Mouse (Mus musculus) MEL (cell line): Measurements from ENCODE around the gene Anxa9.

Experiments
- CHD1 ChIP-seq: IDR thresholded peaks from 2 replicates; pipeline ENCODE4 v1.6.1; 2012; ENCODE audit warnings: low read depth, mild to moderate bottlenecking, inconsistent platforms, low read length, improper control_type of control experiment
- CTCF ChIP-seq, 3 experiments: IDR thresholded peaks in 2 of 3; conservative IDR thresholded peaks in 1 of 3; 2 replicates each; pipeline ENCODE4 v1.5.1; 2011 to 2012; ENCODE audit warnings: low read length in 3 of 3, low read depth in 2 of 3, mild to moderate bottlenecking in 2 of 3, improper control_type of control experiment in 1 of 3, inconsistent platforms in 1 of 3, mixed read lengths in 1 of 3, moderate library complexity in 1 of 3; ENCODE audit not compliant: control insufficient read depth in 1 of 3, insufficient read depth in 1 of 3, poor library complexity in 1 of 3, severe bottlenecking in 1 of 3
- E2F4 ChIP-seq: IDR thresholded peaks from 2 replicates; pipeline ENCODE4 v1.6.1; 2011; ENCODE audit warnings: low read depth, low read length, improper control_type of control experiment, borderline replicate concordance
- EP300 ChIP-seq, 2 experiments: IDR thresholded peaks; 2 replicates each; pipeline ENCODE4 v1.6.1; 2011; ENCODE audit warnings: improper control_type of control experiment in 2 of 2, low read length in 2 of 2, low read depth in 1 of 2, mild to moderate bottlenecking in 1 of 2
- GATA1 ChIP-seq: IDR thresholded peaks from 2 replicates; pipeline ENCODE4 v1.6.1; 2011; ENCODE audit warnings: low read depth, low read length, improper control_type of control experiment
- MAFK ChIP-seq: IDR thresholded peaks from 2 replicates; pipeline ENCODE4 v1.6.1; 2011; ENCODE audit warnings: low read depth, mild to moderate bottlenecking, low read length, improper control_type of control experiment, borderline replicate concordance
- MAX ChIP-seq: IDR thresholded peaks from 2 replicates; pipeline ENCODE4 v1.6.1; 2011; ENCODE audit warnings: low read length, improper control_type of control experiment
- MAZ ChIP-seq: IDR thresholded peaks from 2 replicates; pipeline ENCODE4 v1.6.1; 2012; ENCODE audit warnings: low read depth, mild to moderate bottlenecking, inconsistent platforms, low read length, improper control_type of control experiment
- MYB ChIP-seq: IDR thresholded peaks from 2 replicates; pipeline ENCODE4 v1.6.1; 2011; ENCODE audit warnings: mild to moderate bottlenecking, low read depth, low read length, improper control_type of control experiment
- POLR2A ChIP-seq, 2 experiments: IDR thresholded peaks; 2 replicates each; pipeline ENCODE4 v1.6.1; 2011 to 2012; ENCODE audit warnings: low read length in 2 of 2, mild to moderate bottlenecking in 2 of 2, control low read depth in 1 of 2, improper control_type of control experiment in 1 of 2, low read depth in 1 of 2, moderate library complexity in 1 of 2; ENCODE audit not compliant: control insufficient read depth in 1 of 2, insufficient read depth in 1 of 2, poor library complexity in 1 of 2
- SMC3 ChIP-seq: IDR thresholded peaks from 2 replicates; pipeline ENCODE4 v1.6.1; 2011; ENCODE audit warnings: low read depth, low read length, improper control_type of control experiment
- TBP ChIP-seq: IDR thresholded peaks from 2 replicates; pipeline ENCODE4 v1.8.0; 2011; ENCODE audit warnings: low read depth, low read length, improper control_type of control experiment
- UBTF ChIP-seq: IDR thresholded peaks from 2 replicates; pipeline ENCODE4 v1.6.1; 2012; ENCODE audit warnings: low read depth, mild to moderate bottlenecking, inconsistent platforms, low read length, improper control_type of control experiment, moderate library complexity, borderline replicate concordance; ENCODE audit not compliant: insufficient read depth
- ZNF384 ChIP-seq: IDR thresholded peaks from 2 replicates; pipeline ENCODE4 v1.6.1; 2012; ENCODE audit warnings: low read depth, mild to moderate bottlenecking, inconsistent platforms, low read length, improper control_type of control experiment

DNA sequence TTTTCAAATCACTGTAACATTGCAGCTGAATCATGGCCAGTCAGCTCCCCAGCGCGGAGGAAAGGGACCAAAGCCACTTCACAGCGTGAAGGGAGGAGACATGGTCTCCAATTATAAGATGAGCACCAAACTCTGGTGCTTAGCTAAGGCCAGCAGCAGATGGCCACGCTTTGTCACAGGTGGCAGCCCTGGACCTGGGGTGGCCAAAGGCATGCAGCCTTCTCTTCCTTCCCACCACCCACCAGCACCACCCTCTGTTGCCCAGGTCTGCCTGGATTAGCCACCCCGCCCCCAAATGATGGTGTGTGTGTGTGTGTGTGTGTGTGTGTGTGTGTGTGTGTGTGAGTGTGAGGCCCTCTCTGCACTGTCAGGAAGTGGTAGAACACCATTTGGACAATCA lies 33.5 kb downstream of the Anxa9 start:
- TF ChIP-seq CTCF (IDR thresholded peaks at IDR 0.05 in 2 of 3, conservative IDR thresholded peaks at IDR 0.05 in 1 of 3; ENCODE audit: control insufficient read depth in 1 of 3, insufficient read depth in 1 of 3, low read depth in 2 of 3, low read length in 3 of 3, poor library complexity in 1 of 3, severe bottlenecking in 1 of 3) (no peak), EP300 (IDR thresholded peaks at IDR 0.05; ENCODE audit: low read depth in 1 of 2, low read length in 2 of 2) (no peak), POLR2A (IDR thresholded peaks at IDR 0.05; ENCODE audit: control insufficient read depth in 1 of 2, insufficient read depth in 1 of 2, low read depth in 1 of 2, low read length in 2 of 2, poor library complexity in 1 of 2) (no peak), TBP (no peak), MAFK (no peak), ZNF384 (no peak), MAX (no peak), SMC3 (no peak), MYB (no peak), E2F4 (no peak), CHD1 (no peak), UBTF (no peak), MAZ (no peak), GATA1 (no peak)
